Mouse (Mus musculus): ENCODE measurements at regions not wholly inside any gene's neighbourhood (a gene's known extent, or its start where the extent isn't known, plus 50 kb on each side); places are given as distances from the start of the nearest gene placed in this dataset.

DNA sequence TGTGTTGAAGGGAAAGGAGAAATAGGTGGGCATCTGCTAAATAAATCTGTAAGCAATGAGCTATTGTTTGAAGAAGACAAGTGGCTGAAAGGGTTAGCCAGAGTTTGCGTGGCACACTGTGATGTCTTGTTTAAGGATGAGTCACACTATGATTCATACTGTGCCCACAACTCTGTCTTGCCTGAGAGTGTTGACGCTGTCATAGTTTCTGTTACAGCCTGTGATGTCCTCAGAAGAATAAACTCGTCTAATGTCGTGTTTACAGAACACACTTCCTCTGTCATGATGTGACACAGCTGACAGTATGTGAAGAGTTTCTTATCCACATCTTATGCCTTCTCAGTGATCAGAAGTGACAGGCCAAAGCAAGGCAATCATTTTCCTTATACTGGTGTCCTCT lies 274.5 kb upstream of the Tmem132c start:
- ATAC-seq (ENCODE audit: low FRiP score): no peak
- H3K27ac ChIP-seq: no peak overlapping the region
- H3K4me1 ChIP-seq (replicated peaks): no peaks in the 10 kb centered on the region
- no peaks in the 10 kb centered on the region for H3K36me3 ChIP-seq
- H3K4me2 ChIP-seq: no peak overlapping the region
- 85% methylated on average over 4 of the region's 4 CpGs for WGBS
- no peak overlapping the region for H3K4me3 ChIP-seq
- no peaks in the 10 kb centered on the region for H3K27me3 ChIP-seq
- no peak overlapping the region for H3K9ac ChIP-seq
- H3K9me3 ChIP-seq: no peaks in the 10 kb centered on the region

DNA sequence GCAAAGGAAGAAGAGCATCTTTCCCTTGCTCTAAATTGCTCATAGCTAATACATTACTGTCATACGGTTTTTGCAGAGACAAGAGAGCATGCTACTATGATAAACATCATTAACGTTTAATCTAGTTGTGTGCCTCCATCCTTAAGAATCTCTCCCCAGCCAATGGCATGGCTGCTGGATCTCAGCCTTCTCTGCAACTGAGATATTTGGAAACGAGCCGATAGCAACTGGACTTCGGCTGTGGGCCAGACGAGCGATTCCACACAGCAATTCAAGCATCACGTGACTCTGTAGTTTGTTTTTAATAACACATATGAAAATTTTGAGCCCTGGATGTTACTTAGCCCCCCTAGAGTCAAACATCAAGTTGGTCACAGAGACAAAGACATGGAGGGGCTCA lies 272.2 kb upstream of the Tmem132c start:
- H3K4me1 ChIP-seq (replicated peaks): no peaks in the 10 kb centered on the region
- H3K27ac ChIP-seq: no peak overlapping the region
- no peak overlapping the region for H3K4me2 ChIP-seq
- no peak for ATAC-seq (ENCODE audit: low FRiP score)
- H3K9me3 ChIP-seq: no peaks in the 10 kb centered on the region
- H3K4me3 ChIP-seq: no peak overlapping the region
- no peaks in the 10 kb centered on the region for H3K36me3 ChIP-seq
- H3K9ac ChIP-seq: no peak overlapping the region
- 88% methylated on average over 8 of the region's 8 CpGs for WGBS
- H3K27me3 ChIP-seq: no peaks in the 10 kb centered on the region

DNA sequence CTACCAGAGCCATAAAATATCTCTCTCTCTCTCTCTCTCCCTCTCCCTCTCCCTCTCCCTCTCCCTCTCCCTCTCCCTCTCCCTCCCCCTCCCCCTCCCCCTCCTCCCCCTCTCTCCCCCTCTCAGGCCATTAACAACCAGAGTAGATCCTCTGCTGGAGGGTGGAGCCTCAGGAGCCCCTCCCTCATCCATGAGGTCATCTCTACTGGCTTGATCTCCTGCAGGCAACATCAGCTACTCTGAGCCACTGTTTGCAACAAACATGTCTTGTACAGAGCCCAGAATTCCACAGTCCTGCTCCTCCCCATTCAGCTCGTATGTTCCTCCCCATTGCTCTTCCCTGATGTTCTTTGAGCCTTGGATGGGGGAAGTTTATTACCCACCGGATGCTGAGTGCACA lies 270.3 kb upstream of the Tmem132c start:
- no peaks in the 10 kb centered on the region for H3K4me1 ChIP-seq (replicated peaks)
- 73% methylated on average over 2 of the region's 2 CpGs for WGBS
- H3K27me3 ChIP-seq: no peaks in the 10 kb centered on the region

DNA sequence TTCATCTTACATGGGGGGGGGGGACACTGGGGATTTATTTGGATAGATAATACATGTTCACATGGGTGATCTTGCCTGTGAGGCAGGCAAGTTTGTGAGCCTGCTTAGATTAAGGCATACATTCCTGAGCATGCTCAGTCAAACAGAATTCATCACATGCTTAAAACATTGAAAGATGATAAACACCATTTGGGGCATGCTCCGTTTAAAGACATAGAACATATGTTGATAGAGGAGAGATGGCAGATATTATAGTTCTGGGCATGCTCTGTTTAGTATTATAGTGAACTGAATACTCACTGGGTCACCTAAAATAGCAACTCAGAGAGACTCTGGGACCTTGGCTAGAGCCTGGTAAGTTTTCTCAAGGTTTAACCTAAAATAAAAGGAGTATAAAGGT lies 269.6 kb upstream of the Tmem132c start:
- no peaks in the 10 kb centered on the region for H3K27me3 ChIP-seq
- no peak overlapping the region for H3K4me3 ChIP-seq
- no peak overlapping the region for H3K27ac ChIP-seq
- WGBS: 81% methylated on average over 1 of the region's 1 CpGs
- no peak overlapping the region for H3K4me2 ChIP-seq
- H3K9me3 ChIP-seq: no peaks in the 10 kb centered on the region
- H3K36me3 ChIP-seq: no peaks in the 10 kb centered on the region
- no peak for ATAC-seq (ENCODE audit: low FRiP score)
- no peak overlapping the region for H3K9ac ChIP-seq
- no peaks in the 10 kb centered on the region for H3K4me1 ChIP-seq (replicated peaks)

More for the DNA sequence above, 270.3 kb upstream of the Tmem132c start:
- Histone ChIP-seq H3K36me3 (no peaks in the 10 kb centered on the region), H3K9ac (no peak overlapping the region), H3K27ac (no peak overlapping the region), H3K4me2 (no peak overlapping the region), H3K9me3 (no peaks in the 10 kb centered on the region), H3K4me3 (no peak overlapping the region)
- ATAC-seq (ENCODE audit: low FRiP score): no peak

DNA sequence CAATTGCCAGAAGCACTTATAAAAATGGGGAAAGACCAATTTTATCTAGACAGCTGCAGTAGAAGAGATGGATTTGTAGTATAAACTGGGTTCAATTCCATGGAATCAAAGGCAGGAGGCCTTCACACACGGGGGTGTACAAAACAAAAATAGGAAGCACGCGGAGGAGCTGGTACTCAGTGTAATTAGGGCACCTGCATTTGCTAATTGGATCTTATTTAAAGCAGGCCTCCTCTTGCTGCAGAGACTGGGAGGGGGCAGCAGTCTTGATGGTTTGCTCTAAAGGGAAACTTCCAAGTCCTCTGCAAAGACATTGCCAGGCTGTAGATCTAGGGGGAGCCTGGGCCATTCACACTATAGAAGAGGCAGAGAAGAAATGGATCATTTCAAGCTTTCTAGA lies 268.2 kb upstream of the Tmem132c start:
- WGBS: 39% methylated on average over 3 of the region's 3 CpGs
- no peaks in the 10 kb centered on the region for H3K36me3 ChIP-seq
- H3K9me3 ChIP-seq: peaks cover 6% of the 10 kb centered on the region; the same call in 1 of the 2 replicates
- no peak overlapping the region for H3K9ac ChIP-seq
- H3K4me1 ChIP-seq (replicated peaks): no peaks in the 10 kb centered on the region
- H3K27ac ChIP-seq: no peak overlapping the region
- ATAC-seq (ENCODE audit: low FRiP score): no peak
- no peaks in the 10 kb centered on the region for H3K27me3 ChIP-seq
- H3K4me2 ChIP-seq: no peak overlapping the region
- no peak overlapping the region for H3K4me3 ChIP-seq

DNA sequence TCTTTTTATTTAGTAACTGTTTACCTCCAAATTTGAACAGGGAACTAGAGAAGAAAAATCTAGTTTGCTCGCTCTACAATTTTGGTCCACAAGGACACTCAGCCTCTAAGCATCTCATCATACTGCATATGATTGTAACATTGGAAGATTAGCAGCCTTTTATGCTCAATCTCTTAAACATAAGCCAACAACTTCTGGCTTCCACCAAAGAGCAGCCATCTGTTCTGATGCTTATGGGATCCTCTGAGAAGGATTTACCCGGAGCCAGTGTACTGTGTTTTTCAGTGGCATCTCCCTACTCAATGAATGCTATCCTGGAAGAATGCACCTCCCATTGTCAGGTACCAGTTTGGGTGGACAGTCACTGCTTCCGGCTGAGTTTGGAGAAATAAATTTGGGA lies 267.0 kb upstream of the Tmem132c start:
- H3K4me3 ChIP-seq: no peak overlapping the region
- H3K4me1 ChIP-seq (replicated peaks): no peaks in the 10 kb centered on the region
- H3K36me3 ChIP-seq: no peaks in the 10 kb centered on the region
- 93% methylated on average over 3 of the region's 3 CpGs for WGBS
- H3K9me3 ChIP-seq: peaks cover 6% of the 10 kb centered on the region; the same call in 1 of the 2 replicates
- no peak overlapping the region for H3K27ac ChIP-seq
- H3K9ac ChIP-seq: no peak overlapping the region
- no peak overlapping the region for H3K4me2 ChIP-seq
- no peaks in the 10 kb centered on the region for H3K27me3 ChIP-seq
- no peak for ATAC-seq (ENCODE audit: low FRiP score)

DNA sequence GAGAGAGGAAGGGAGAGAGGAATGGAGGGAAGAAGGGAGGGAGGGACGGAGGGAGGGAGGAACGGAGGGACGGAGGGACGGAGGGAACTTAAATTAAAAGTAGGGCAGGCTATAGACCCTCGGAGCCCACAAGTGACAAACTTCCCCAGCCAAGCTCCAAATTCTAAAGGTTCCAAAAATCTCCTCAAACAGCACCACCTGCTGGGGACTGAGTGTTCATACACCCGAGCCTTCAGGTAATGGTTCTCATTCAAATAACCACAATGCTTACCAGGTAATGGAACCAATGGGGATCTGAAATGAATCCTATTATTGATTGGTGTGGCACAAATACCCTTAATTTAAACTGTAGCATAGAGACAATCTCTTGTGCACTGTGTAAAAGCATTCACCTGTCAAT lies 246.0 kb upstream of the Tmem132c start:
- Histone ChIP-seq H3K27me3 (no peaks in the 10 kb centered on the region), H3K36me3 (no peaks in the 10 kb centered on the region), H3K9ac (no peak overlapping the region), H3K4me3 (no peak overlapping the region), H3K4me1 (replicated peaks) (no peaks in the 10 kb centered on the region), H3K4me2 (no peak overlapping the region), H3K27ac (no peak overlapping the region), H3K9me3 (no peaks in the 10 kb centered on the region)
- ATAC-seq (ENCODE audit: low FRiP score): no peak
- WGBS: 52% methylated on average over 6 of the region's 6 CpGs

DNA sequence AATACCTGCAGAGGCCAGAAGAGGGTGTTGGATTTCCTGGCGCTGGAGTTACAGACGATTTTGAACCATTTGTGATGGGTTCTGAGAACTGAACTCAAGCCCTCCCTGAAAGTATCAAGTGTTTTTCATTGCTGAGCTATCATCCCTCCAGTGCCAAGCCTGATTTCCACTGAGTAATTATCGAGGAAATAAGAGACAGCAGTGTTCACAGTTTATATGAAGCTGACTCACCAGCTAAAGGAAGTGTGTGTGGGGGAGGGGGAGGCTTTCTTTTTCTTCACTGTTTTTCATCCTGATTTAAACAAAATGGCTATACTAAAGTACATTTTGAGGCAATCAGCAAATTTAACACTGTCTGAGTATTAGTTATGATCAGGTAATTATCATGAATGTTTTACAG lies 227.4 kb upstream of the Tmem132c start:
- H3K27ac ChIP-seq: no peak overlapping the region
- WGBS: 88% methylated on average over 3 of the region's 3 CpGs
- H3K4me2 ChIP-seq: no peak overlapping the region
- no peak overlapping the region for H3K9ac ChIP-seq
- H3K36me3 ChIP-seq: no peaks in the 10 kb centered on the region
- H3K9me3 ChIP-seq: 0 out of 2 replicates have a peak, but pooled peaks cover 4% of the 10 kb centered on the region
- ATAC-seq (ENCODE audit: low FRiP score): no peak
- H3K4me3 ChIP-seq: no peak overlapping the region
- no peaks in the 10 kb centered on the region for H3K27me3 ChIP-seq
- no peaks in the 10 kb centered on the region for H3K4me1 ChIP-seq (replicated peaks)

DNA sequence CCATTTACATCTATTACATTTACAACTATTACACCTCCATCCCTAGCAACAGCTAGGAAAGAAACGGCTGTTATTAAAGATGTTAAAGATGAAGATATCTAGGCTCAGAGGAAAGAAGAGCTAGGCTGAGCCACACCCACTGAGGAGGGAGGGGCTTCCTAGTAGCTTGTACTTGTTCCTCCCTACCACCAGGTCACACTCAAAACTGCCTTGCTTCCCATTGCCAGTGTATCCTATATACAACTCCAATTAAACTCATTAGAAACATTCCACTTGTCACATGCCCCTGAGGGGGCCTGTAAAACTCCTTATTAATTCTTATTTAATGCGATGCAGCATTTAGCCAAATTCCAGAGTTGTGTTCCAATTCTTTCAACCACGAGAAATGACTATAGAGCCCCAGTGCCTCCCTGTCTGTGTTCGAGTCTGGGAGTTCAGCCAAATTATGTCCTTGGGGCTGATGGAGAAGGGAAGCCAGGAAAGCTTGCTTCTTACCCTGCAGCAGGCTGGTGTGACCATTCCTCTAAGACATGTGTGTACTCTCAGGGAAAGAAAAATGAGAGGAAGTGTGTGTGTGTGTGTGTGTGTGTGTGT lies 225.0 kb upstream of the Tmem132c start:
- H3K36me3 ChIP-seq: no peaks in the 10 kb centered on the region
- H3K9ac ChIP-seq: no peak overlapping the region
- no peak for ATAC-seq (ENCODE audit: low FRiP score)
- H3K4me1 ChIP-seq (replicated peaks): no peaks in the 10 kb centered on the region
- no peak overlapping the region for H3K4me2 ChIP-seq
- no peak overlapping the region for H3K27ac ChIP-seq
- WGBS: 50% methylated on average over 4 of the region's 4 CpGs
- no peaks in the 10 kb centered on the region for H3K27me3 ChIP-seq
- H3K4me3 ChIP-seq: no peak overlapping the region
- 0 out of 2 replicates have a peak, but pooled peaks cover 4% of the 10 kb centered on the region for H3K9me3 ChIP-seq

DNA sequence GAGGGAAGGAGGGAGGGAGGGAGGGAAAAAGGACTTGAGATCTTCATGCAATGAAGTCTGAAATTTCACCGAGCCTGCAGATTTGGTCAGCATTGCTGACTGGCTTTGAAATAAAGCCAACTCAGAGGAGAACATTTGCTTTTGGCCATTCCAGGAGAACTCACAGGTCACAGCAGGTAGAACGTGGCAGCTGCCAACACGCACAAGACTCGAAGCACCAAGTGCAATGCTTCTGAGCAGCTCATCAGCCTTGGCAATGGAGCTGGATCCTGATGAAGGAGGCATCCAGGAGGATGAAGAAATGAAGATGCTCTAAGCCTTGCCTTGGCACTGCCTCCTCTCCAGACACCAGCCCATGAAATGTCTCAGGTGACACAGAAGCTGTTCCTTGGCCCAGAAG lies 223.6 kb upstream of the Tmem132c start:
- H3K36me3 ChIP-seq: no peaks in the 10 kb centered on the region
- H3K4me1 ChIP-seq (replicated peaks): no peaks in the 10 kb centered on the region
- H3K27me3 ChIP-seq: no peaks in the 10 kb centered on the region
- 92% methylated on average over 4 of the region's 4 CpGs for WGBS
- H3K9me3 ChIP-seq: 0 out of 2 replicates have a peak, but pooled peaks cover 4% of the 10 kb centered on the region
- ATAC-seq (ENCODE audit: low FRiP score): no peak
- H3K27ac ChIP-seq: no peak overlapping the region
- H3K4me3 ChIP-seq: no peak overlapping the region
- no peak overlapping the region for H3K9ac ChIP-seq
- H3K4me2 ChIP-seq: no peak overlapping the region

DNA sequence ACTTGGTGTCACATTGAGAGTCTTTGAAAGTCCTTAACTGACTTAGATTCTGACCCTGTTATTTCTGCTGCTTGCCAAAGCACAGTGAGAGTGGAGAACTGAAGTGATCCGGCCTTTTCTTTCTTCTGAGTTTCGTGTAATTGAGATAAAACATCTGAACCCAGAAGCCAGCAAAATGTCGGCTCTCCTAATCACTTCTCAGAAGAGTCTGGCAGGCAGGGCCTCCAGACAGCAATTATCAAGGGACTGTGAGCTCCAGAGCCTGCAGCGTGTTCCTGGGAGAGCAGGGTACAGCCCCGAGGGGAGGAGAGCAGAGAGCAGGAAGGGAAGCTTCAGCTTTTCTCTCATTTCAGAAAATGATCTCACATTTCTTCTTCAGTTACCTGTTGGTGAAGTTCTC lies 205.1 kb upstream of the Tmem132c start:
- no peaks in the 10 kb centered on the region for H3K9me3 ChIP-seq
- H3K27me3 ChIP-seq: no peaks in the 10 kb centered on the region
- no peak overlapping the region for H3K27ac ChIP-seq
- no peak for ATAC-seq (ENCODE audit: low FRiP score)
- WGBS: 61% methylated on average over 5 of the region's 5 CpGs
- H3K4me2 ChIP-seq: no peak overlapping the region
- 0 out of 2 replicates have a peak, but pooled peaks cover 9% of the 10 kb centered on the region for H3K4me1 ChIP-seq (replicated peaks)
- no peaks in the 10 kb centered on the region for H3K36me3 ChIP-seq
- no peak overlapping the region for H3K4me3 ChIP-seq
- no peak overlapping the region for H3K9ac ChIP-seq

DNA sequence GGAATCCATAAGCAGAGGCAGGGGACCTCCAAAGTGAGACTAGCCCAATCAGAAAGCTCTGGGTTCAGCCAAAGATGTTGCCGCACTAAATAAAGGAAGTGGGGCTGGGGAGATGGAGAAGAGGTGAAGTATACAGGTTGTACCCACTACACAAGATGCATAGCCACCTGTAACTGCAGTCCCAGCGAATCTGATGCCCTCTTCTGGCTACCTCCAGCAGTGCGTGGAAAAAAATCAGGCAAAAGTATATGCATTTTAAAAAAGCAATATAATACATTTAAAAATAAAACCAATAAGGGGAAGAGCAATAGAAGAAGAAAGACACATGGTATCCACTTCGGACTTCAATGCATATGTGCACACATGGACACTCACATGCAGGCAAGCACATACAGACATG lies 183.8 kb upstream of the Tmem132c start:
- Histone ChIP-seq H3K9ac (no peak overlapping the region), H3K27me3 (no peaks in the 10 kb centered on the region), H3K9me3 (no peaks in the 10 kb centered on the region), H3K4me2 (no peak overlapping the region), H3K36me3 (no peaks in the 10 kb centered on the region), H3K27ac (no peak overlapping the region), H3K4me3 (no peak overlapping the region), H3K4me1 (replicated peaks) (no peaks in the 10 kb centered on the region)
- no peak for ATAC-seq (ENCODE audit: low FRiP score)
- WGBS: 73% methylated on average over 4 of the region's 4 CpGs

DNA sequence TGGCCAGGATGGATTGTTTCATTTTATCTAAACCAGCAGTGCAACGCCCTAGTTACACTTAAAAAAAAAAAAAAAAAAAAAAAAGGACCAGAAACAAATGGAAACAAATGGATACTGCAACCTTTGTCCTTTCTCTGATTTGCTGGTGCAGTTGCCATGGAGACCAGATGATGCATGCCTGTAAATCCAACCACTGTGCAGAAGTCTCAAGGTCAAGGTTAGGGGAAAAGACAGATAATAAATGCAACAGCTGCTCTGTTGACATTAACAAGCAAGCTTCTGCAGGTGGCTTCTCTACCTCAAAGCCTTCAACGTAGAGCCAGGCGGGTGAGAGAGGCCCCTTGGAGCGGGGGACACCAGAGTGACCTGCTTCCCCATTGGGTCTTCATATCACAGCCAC lies 167.3 kb upstream of the Tmem132c start:
- no peaks in the 10 kb centered on the region for H3K27me3 ChIP-seq
- H3K36me3 ChIP-seq: no peaks in the 10 kb centered on the region
- no peaks in the 10 kb centered on the region; the same call in 1 of the 2 replicates for H3K4me1 ChIP-seq (replicated peaks)
- no peak for ATAC-seq (ENCODE audit: low FRiP score)
- no peaks in the 10 kb centered on the region for H3K9me3 ChIP-seq
- H3K9ac ChIP-seq: no peak overlapping the region
- WGBS: 47% methylated on average over 4 of the region's 4 CpGs
- H3K4me2 ChIP-seq: no peak overlapping the region
- H3K27ac ChIP-seq: no peak overlapping the region
- no peak overlapping the region for H3K4me3 ChIP-seq
